8 mouse cellular contexts compared by ENCODE assay signal in genomic region chr11:62494754-62495275, GRCm38 (mm10). TPM values are rescaled to one million over a fixed set of nuclear protein-coding genes. Genes with fewer than 3 reads are reported as not detected.
DNase-seq lines count a peak whose midpoint lies in the region; ATAC-seq and TF ChIP-seq lines count a peak whose summit lies in the region.
"Had no signal": no experiment of that assay in that cellular context is flagged by ENCODE, and none has a peak within 500 bp of the region (broad histone marks: within the 10 kb centered on the region; RNA-seq: fewer than 3 reads in every experiment).

No protein-coding gene starts in this region.

- in situ Hi-C loops in CH12.LX (cut with MboI; ENCODE audit: low pct_ligation_motif_present, low pct_unique_long_range_greater_than_20kb, low sequenced_read_pairs) = no loop called here

- TF ChIP-seq EP300 in CH12.LX (IDR thresholded peaks at IDR 0.05; ENCODE audit: low read length) = no peak

- ATAC-seq in forebrain, embryonic 12.5 days (ENCODE audit: low FRiP score) = no peak
- ATAC-seq in megakaryocyte, adult 5-6 weeks (ENCODE audit: poor library complexity, severe bottlenecking) = peak; percentile 88
- ATAC-seq in stomach, embryonic 15.5 days (ENCODE audit: insufficient read depth, low FRiP score, low read depth) = peak; percentile 79

- H3K79me2 ChIP-seq in CH12.LX (replicated peaks; ENCODE audit: control insufficient read depth, extremely low read depth, insufficient read depth, poor library complexity, severe bottlenecking) = no peaks in the 10 kb centered on the region

- no peak for TF ChIP-seq POLR2A in CH12.LX (IDR thresholded peaks at IDR 0.05; ENCODE audit: low read depth, low read length)

- dilution Hi-C loops in CH12.LX (cut with MboI; ENCODE audit: extremely low pct_ligation_motif_present, extremely low pct_unique_long_range_greater_than_20kb, low sequenced_read_pairs) = no loop called here

- TF ChIP-seq RAD21 in CH12.LX (IDR thresholded peaks at IDR 0.05; ENCODE audit: low read depth, low read length) = no peak

- no peak overlapping the region for H3K4me2 ChIP-seq in CH12.LX (ENCODE audit: insufficient read depth, low read depth, poor library complexity, severe bottlenecking)
- H3K4me2 ChIP-seq in forebrain, embryonic 12.5 days = peak overlapping the region; percentile 4; the same call in 1 of the 2 replicates
- H3K4me2 ChIP-seq in stomach, embryonic 15.5 days = peak overlapping the region; percentile 34

- H3K4me1 ChIP-seq in CH12.LX (ENCODE audit: control insufficient read depth in 1 of 2, insufficient read depth in 2 of 2) = peaks cover 0 to 18% of the 10 kb centered on the region in 2 experiments; a peak in 2 of 4 replicates
- H3K4me1 ChIP-seq in forebrain, embryonic 12.5 days = peaks cover 13% of the 10 kb centered on the region
- peaks cover 14% of the 10 kb centered on the region for H3K4me1 ChIP-seq in stomach, embryonic 15.5 days

- DNase-seq in CH12.LX (ENCODE audit: extremely low read depth) (peak; percentile 14), ZHBTc4 (ENCODE audit: low read depth, low spot score) (peak; percentile 97)
- peak; percentile 51 to 58 for DNase-seq in heart, postnatal 36 days
- DNase-seq in layer of hippocampus, postnatal 14 days (ENCODE audit: low spot score in 2 of 2) = peak; percentile 16 to 39

- no peak for TF ChIP-seq CTCF in CH12.LX (conservative IDR thresholded peaks at IDR 0.05 in 1 of 2, IDR thresholded peaks at IDR 0.05 in 1 of 2; ENCODE audit: low read depth in 2 of 2, low read length in 2 of 2)

- H3K27me3 ChIP-seq in CH12.LX (replicated peaks) = no peaks in the 10 kb centered on the region
- H3K27me3 ChIP-seq in forebrain, embryonic 12.5 days = no peaks in the 10 kb centered on the region
- H3K27me3 ChIP-seq in stomach, embryonic 15.5 days (replicated peaks) = no peaks in the 10 kb centered on the region

- H3K36me3 ChIP-seq in CH12.LX (replicated peaks in 1 of 2; ENCODE audit: control insufficient read depth in 1 of 2, insufficient read depth in 1 of 2, low read length in 1 of 2) = peaks cover 0 to 8% of the 10 kb centered on the region in 2 experiments
- no peaks in the 10 kb centered on the region for H3K36me3 ChIP-seq in forebrain, embryonic 12.5 days (replicated peaks)
- no peaks in the 10 kb centered on the region for H3K36me3 ChIP-seq in stomach, embryonic 15.5 days

- H3K9ac ChIP-seq in CH12.LX (ENCODE audit: insufficient read depth, low read depth) = no peak overlapping the region
- no peak overlapping the region for H3K9ac ChIP-seq in forebrain, embryonic 12.5 days
- H3K9ac ChIP-seq in stomach, embryonic 15.5 days = no peak overlapping the region

- intact Hi-C loops in heart, postnatal 36 days (cut with DNase I) = no loop called here

- WGBS in forebrain, embryonic 12.5 days = 2% methylated on average over 6 of the region's 6 CpGs
- 6% methylated on average over 6 of the region's 6 CpGs for WGBS in stomach, embryonic 15.5 days

- no peak overlapping the region for H3K4me3 ChIP-seq in CH12.LX (replicated peaks in 1 of 3; ENCODE audit: low read depth in 2 of 3, low read length in 2 of 3, poor library complexity in 1 of 3)
- H3K4me3 ChIP-seq in forebrain, embryonic 12.5 days (replicated peaks) = no peak overlapping the region
- no peak overlapping the region for H3K4me3 ChIP-seq in stomach, embryonic 15.5 days (replicated peaks)

- H3K9me3 ChIP-seq in CH12.LX (replicated peaks; ENCODE audit: low read length) = no peaks in the 10 kb centered on the region
- H3K9me3 ChIP-seq in forebrain, embryonic 12.5 days = no peaks in the 10 kb centered on the region
- no peaks in the 10 kb centered on the region for H3K9me3 ChIP-seq in stomach, embryonic 15.5 days

- H3K27ac ChIP-seq in CH12.LX (ENCODE audit: insufficient read depth, low read depth) = no peak overlapping the region
- H3K27ac ChIP-seq in forebrain, embryonic 12.5 days = 0 out of 2 replicates have a peak overlapping the region, but pooled peaks have one; percentile 33
- H3K27ac ChIP-seq in stomach, embryonic 15.5 days = peak overlapping the region; percentile 87
- H3K27ac ChIP-seq: macrophage had no signal

TF ChIP-seq in CH12.LX, 34 proteins besides CTCF, POLR2A, EP300 and RAD21:
- no peak for TF ChIP-seq ZKSCAN1 (IDR thresholded peaks at IDR 0.05; ENCODE audit: borderline replicate concordance, low read depth, low read length)
- no peak for TF ChIP-seq MAX (IDR thresholded peaks at IDR 0.05; ENCODE audit: low read length)
- TF ChIP-seq TBP (conservative IDR thresholded peaks at IDR 0.05; ENCODE audit: low read depth, low read length) = no peak

RNA-seq across cellular contexts. Expression of gene Ncor1, which starts 36.5 kb away (rescaled TPM):
- total RNA-seq in CH12.LX (2012; rRNA removed) = 83.8 and 93.7 TPM in 2 replicates
- total RNA-seq in CH12.LX (2014; rRNA removed) = 69.3 and 76.3 TPM in 2 replicates
- polyA plus RNA-seq in CH12.LX (2012; ENCODE audit: insufficient read length, low read depth) = 171 and 232 TPM in 2 replicates
- polyA plus RNA-seq in forebrain, embryonic 12.5 days (2016; fragmentation: Nextera tagmentation; extraction: Ambion mirVana) = 202 and 222 TPM in 2 replicates
- 100 to 1,000 TPM; 119 to 134 TPM for total RNA-seq in heart, postnatal 36 days (2021)
- total RNA-seq in layer of hippocampus, postnatal 14 days (2021) = 100 to 1,000 TPM; 267 to 274 TPM
- total RNA-seq in megakaryocyte, adult 5-6 weeks (2015) = 275 and 280 TPM in 2 replicates
- total RNA-seq in megakaryocyte, adult 5-6 weeks (2017) = 213 and 290 TPM in 2 replicates
- polyA plus RNA-seq in stomach, embryonic 15.5 days (2015; fragmentation: Nextera tagmentation; extraction: Ambion mirVana) = 140 and 155 TPM in 2 replicates

RNA-seq across cellular contexts. Expression of gene Pigl, which starts 36.6 kb away (rescaled TPM):
- 5.2 and 5.6 TPM in 2 replicates for total RNA-seq in CH12.LX (2012; rRNA removed)
- 3.0 and 4.4 TPM in 2 replicates for total RNA-seq in CH12.LX (2014; rRNA removed)
- 7.6 and 9.1 TPM in 2 replicates for polyA plus RNA-seq in CH12.LX (2012; ENCODE audit: insufficient read length, low read depth)
- polyA plus RNA-seq in forebrain, embryonic 12.5 days (2016; fragmentation: Nextera tagmentation; extraction: Ambion mirVana) = 10.2 and 10.8 TPM in 2 replicates
- 1 to 10 TPM; 2.9 to 3.3 TPM for total RNA-seq in heart, postnatal 36 days (2021)
- 1 to 10 TPM; 6.6 to 7.1 TPM for total RNA-seq in layer of hippocampus, postnatal 14 days (2021)
- 5.7 and 9.2 TPM in 2 replicates for total RNA-seq in megakaryocyte, adult 5-6 weeks (2015)
- 1.7 and 2.5 TPM in 2 replicates for total RNA-seq in megakaryocyte, adult 5-6 weeks (2017)
- 9.4 and 11.4 TPM in 2 replicates for polyA plus RNA-seq in stomach, embryonic 15.5 days (2015; fragmentation: Nextera tagmentation; extraction: Ambion mirVana)

RNA-seq across cellular contexts. Expression of gene Cenpv, which starts 44.2 kb away (rescaled TPM):
- total RNA-seq in CH12.LX (2012; rRNA removed) = 98.8 and 107 TPM in 2 replicates
- 24.1 and 24.4 TPM in 2 replicates for total RNA-seq in CH12.LX (2014; rRNA removed)
- polyA plus RNA-seq in CH12.LX (2012; ENCODE audit: insufficient read length, low read depth) = 24.9 and 33.6 TPM in 2 replicates
- polyA plus RNA-seq in forebrain, embryonic 12.5 days (2016; fragmentation: Nextera tagmentation; extraction: Ambion mirVana) = 85.7 and 90.0 TPM in 2 replicates
- total RNA-seq in heart, postnatal 36 days (2021) = 10 to 100 TPM; 22.8 to 25.0 TPM
- total RNA-seq in layer of hippocampus, postnatal 14 days (2021) = 10 to 100 TPM; 37.4 to 38.5 TPM
- 5.2 and 8.7 TPM in 2 replicates for total RNA-seq in megakaryocyte, adult 5-6 weeks (2015)
- total RNA-seq in megakaryocyte, adult 5-6 weeks (2017) = 3.1 and 3.9 TPM in 2 replicates
- 29.0 and 30.3 TPM in 2 replicates for polyA plus RNA-seq in stomach, embryonic 15.5 days (2015; fragmentation: Nextera tagmentation; extraction: Ambion mirVana)

RNA-seq across cellular contexts. Expression of gene Ubb, which starts 56.2 kb away (rescaled TPM):
- 2,030 and 2,098 TPM in 2 replicates for total RNA-seq in CH12.LX (2012; rRNA removed)
- total RNA-seq in CH12.LX (2014; rRNA removed) = 929 and 1,092 TPM in 2 replicates
- 1,487 and 1,562 TPM in 2 replicates for polyA plus RNA-seq in CH12.LX (2012; ENCODE audit: insufficient read length, low read depth)
- polyA plus RNA-seq in forebrain, embryonic 12.5 days (2016; fragmentation: Nextera tagmentation; extraction: Ambion mirVana) = 3,704 and 3,828 TPM in 2 replicates
- 100 to 1,000 TPM; 708 to 720 TPM for total RNA-seq in heart, postnatal 36 days (2021)
- total RNA-seq in layer of hippocampus, postnatal 14 days (2021) = 1,000 to 10,000 TPM; 1,675 to 1,723 TPM
- 1,447 and 1,627 TPM in 2 replicates for total RNA-seq in megakaryocyte, adult 5-6 weeks (2015)
- 835 and 1,053 TPM in 2 replicates for total RNA-seq in megakaryocyte, adult 5-6 weeks (2017)
- polyA plus RNA-seq in stomach, embryonic 15.5 days (2015; fragmentation: Nextera tagmentation; extraction: Ambion mirVana) = 2,363 and 2,756 TPM in 2 replicates

Comparison
In these comparisons a context has a peak if more than half of its experiments do, and no peak if none do; other contexts are left out.
1. DNase-seq: peak in every context shown above with its lines; median percentile 97 in ZHBTc4; 54 in heart, postnatal 36 days; 28 in layer of hippocampus, postnatal 14 days; 14 in CH12.LX.